Mouse (Mus musculus) urinary bladder, postnatal 25 days (tissue): ENCODE data around the gene Duoxa2.

Experiments
- DNase-seq: peaks from one replicate; pipeline ENCODE4 v3.0.0; 2022; ENCODE audit warnings: low spot score

The Duoxa2 gene

GRCm38 (mm10) chr2:122298596-122299490 lies at the start of gene Duoxa2:
Gene Duoxa2 (plus strand): TSS chr2:122298900.
- DNase-seq, result no peak

GRCm38 (mm10) chr2:122255997-122256396 lies 42.7 kb upstream of the Duoxa2 start:
- DNase-seq, result no peak

GRCm38 (mm10) chr2:122260729-122261128 lies 38.0 kb upstream of the Duoxa2 start:
- no peak for DNase-seq

- DNase-seq, result no peak
These were observed 34.0 kb upstream of the Duoxa2 start for GRCm38 (mm10) chr2:122264690-122265089.

GRCm38 (mm10) chr2:122266407-122267193 lies 32.1 kb upstream of the Duoxa2 start:
- no peak for DNase-seq

- DNase-seq, result no peak
These were observed 19.9 kb upstream of the Duoxa2 start for GRCm38 (mm10) chr2:122278769-122279168.

- no peak for DNase-seq
These were observed 14.6 kb upstream of the Duoxa2 start for GRCm38 (mm10) chr2:122284091-122284490.

- no peak for DNase-seq
These were observed 12.6 kb upstream of the Duoxa2 start for GRCm38 (mm10) chr2:122286137-122286536.

- no peak for DNase-seq
These were observed 3.8 kb upstream of the Duoxa2 start for GRCm38 (mm10) chr2:122294916-122295315.

GRCm38 (mm10) chr2:122297271-122298095 lies 1.2 kb upstream of the Duoxa2 start:
- no peak for DNase-seq

- no peak for DNase-seq
These were observed 602 bp upstream of the Duoxa2 start, which contains the start of gene Duox2 for GRCm38 (mm10) chr2:122298096-122298499. Gene Duox2 (minus strand): TSS chr2:122298449.

GRCm38 (mm10) chr2:122299911-122300655 lies 1.4 kb downstream of the Duoxa2 start:
- no peak for DNase-seq

GRCm38 (mm10) chr2:122300656-122301020 lies 1.9 kb downstream of the Duoxa2 start:
- DNase-seq, result no peak

GRCm38 (mm10) chr2:122301081-122301920 lies 2.6 kb downstream of the Duoxa2 start:
- DNase-seq, result peak; percentile 32

GRCm38 (mm10) chr2:122301921-122302573 lies 3.3 kb downstream of the Duoxa2 start:
- DNase-seq, result no peak

- DNase-seq, result peak; percentile 59
These were observed 4.0 kb downstream of the Duoxa2 start for GRCm38 (mm10) chr2:122302574-122303241.

GRCm38 (mm10) chr2:122304544-122304943 lies 5.8 kb downstream of the Duoxa2 start:
- DNase-seq, result no peak

- no peak for DNase-seq
These were observed 6.6 kb downstream of the Duoxa2 start for GRCm38 (mm10) chr2:122305097-122305892.
